In the genomic region with DNA sequence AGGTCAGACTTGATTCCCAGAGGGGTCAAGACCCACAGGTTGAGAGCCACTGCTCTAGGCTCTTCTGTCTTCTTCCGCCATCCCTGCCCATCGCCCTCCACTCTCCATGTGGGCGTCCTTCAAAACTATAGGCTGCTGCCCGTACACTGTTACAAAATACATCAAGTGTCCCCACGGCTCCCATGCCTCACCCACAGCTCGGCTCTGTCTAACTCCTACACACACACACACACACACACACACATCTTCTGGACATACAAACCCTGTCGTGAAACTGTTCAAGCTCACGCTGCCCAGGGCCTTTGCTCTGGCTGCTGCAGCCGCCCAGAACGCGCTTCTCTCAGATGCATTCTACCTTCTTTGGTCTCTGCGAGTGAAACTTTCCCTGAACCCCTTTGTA, we compare ENCODE assay signal across 16 mouse cellular contexts.
DNase-seq lines count a peak whose midpoint lies in the region; ATAC-seq and TF ChIP-seq lines count a peak whose summit lies in the region.
"Had no signal": no experiment of that assay in that cellular context is flagged by ENCODE, and none has a peak within 500 bp of the region (broad histone marks: within the 10 kb centered on the region; RNA-seq: fewer than 3 reads in every experiment).

No protein-coding gene starts in this region.

- TF ChIP-seq EP300 in liver, postnatal 0 days (IDR thresholded peaks at IDR 0.05; ENCODE audit: low read depth), result no peak
- no peak for TF ChIP-seq EP300 in stomach, postnatal 0 days (optimal IDR thresholded peaks at IDR 0.05)

- no peak overlapping the region for H3K4me2 ChIP-seq in heart, embryonic 12.5 days
- no peak overlapping the region for H3K4me2 ChIP-seq in liver, postnatal 0 days (ENCODE audit: low read depth, low read length)
- no peak overlapping the region for H3K4me2 ChIP-seq in liver, embryonic 11.5 days
- H3K4me2 ChIP-seq in stomach, embryonic 16.5 days (ENCODE audit: low read depth, low read length), result no peak overlapping the region
- no peak overlapping the region for H3K4me2 ChIP-seq in stomach, postnatal 0 days (replicated peaks; ENCODE audit: low read depth)

- intact Hi-C loops in heart, postnatal 10 days (cut with DNase I), result no loop called here

- WGBS in heart, embryonic 12.5 days, result 80% methylated on average over 12 of the region's 12 CpGs
- 78% methylated on average over 12 of the region's 12 CpGs for WGBS in liver, postnatal 0 days (ENCODE audit: insufficient replicate concordance)
- 83% methylated on average over 12 of the region's 12 CpGs for WGBS in liver, embryonic 11.5 days
- 75% methylated on average over 12 of the region's 12 CpGs for WGBS in stomach, embryonic 16.5 days
- 76% methylated on average over 12 of the region's 12 CpGs for WGBS in stomach, postnatal 0 days

- no peaks in the 10 kb centered on the region for H3K27me3 ChIP-seq in heart, embryonic 12.5 days (replicated peaks)
- no peaks in the 10 kb centered on the region for H3K27me3 ChIP-seq in liver, postnatal 0 days (ENCODE audit: insufficient read depth, low read length)
- H3K27me3 ChIP-seq in liver, embryonic 11.5 days (replicated peaks; ENCODE audit: control insufficient read depth, insufficient read depth, low read length), result no peaks in the 10 kb centered on the region
- no peaks in the 10 kb centered on the region for H3K27me3 ChIP-seq in stomach, embryonic 16.5 days (ENCODE audit: control insufficient read depth, insufficient read depth, low read length)
- H3K27me3 ChIP-seq in stomach, postnatal 0 days (ENCODE audit: control insufficient read depth, insufficient read depth, low read length), result no peaks in the 10 kb centered on the region

- H3K9ac ChIP-seq in heart, embryonic 12.5 days, result 0 out of 2 replicates have a peak overlapping the region, but pooled peaks have one; percentile 11
- no peak overlapping the region for H3K9ac ChIP-seq in liver, postnatal 0 days (replicated peaks)
- H3K9ac ChIP-seq in liver, embryonic 11.5 days (ENCODE audit: low read depth, low read length), result no peak overlapping the region
- peak overlapping the region; percentile 39; the same call in 1 of the 2 replicates for H3K9ac ChIP-seq in stomach, embryonic 16.5 days (ENCODE audit: low read length)
- H3K9ac ChIP-seq in stomach, postnatal 0 days (ENCODE audit: low read length), result no peak overlapping the region

- TF ChIP-seq CTCF in liver, postnatal 0 days (IDR thresholded peaks at IDR 0.05; ENCODE audit: low read depth), result no peak
- TF ChIP-seq CTCF in stomach, postnatal 0 days (IDR thresholded peaks at IDR 0.05; ENCODE audit: low read depth), result no peak

- H3K36me3 ChIP-seq in heart, embryonic 12.5 days, result no peaks in the 10 kb centered on the region
- no peaks in the 10 kb centered on the region for H3K36me3 ChIP-seq in liver, postnatal 0 days (replicated peaks; ENCODE audit: insufficient read depth, low read length)
- no peaks in the 10 kb centered on the region for H3K36me3 ChIP-seq in liver, embryonic 11.5 days (ENCODE audit: control insufficient read depth, insufficient read depth, low read length)
- H3K36me3 ChIP-seq in stomach, embryonic 16.5 days (ENCODE audit: control insufficient read depth, insufficient read depth, low read length), result no peaks in the 10 kb centered on the region
- H3K36me3 ChIP-seq in stomach, postnatal 0 days (ENCODE audit: control insufficient read depth, insufficient read depth, low read length), result no peaks in the 10 kb centered on the region

- H3K4me3 ChIP-seq in heart, embryonic 12.5 days, result no peak overlapping the region
- no peak overlapping the region for H3K4me3 ChIP-seq in liver, postnatal 0 days (ENCODE audit: low read depth, low read length)
- H3K4me3 ChIP-seq in liver, embryonic 11.5 days (ENCODE audit: low read depth, low read length), result no peak overlapping the region
- no peak overlapping the region for H3K4me3 ChIP-seq in stomach, embryonic 16.5 days (replicated peaks; ENCODE audit: low read length)
- H3K4me3 ChIP-seq in stomach, postnatal 0 days (ENCODE audit: low read depth, low read length), result no peak overlapping the region

- H3K4me1 ChIP-seq in heart, embryonic 12.5 days (replicated peaks), result peaks cover 43% of the 10 kb centered on the region
- H3K4me1 ChIP-seq in liver, postnatal 0 days (ENCODE audit: insufficient read depth), result peaks cover 50% of the 10 kb centered on the region
- H3K4me1 ChIP-seq in liver, embryonic 11.5 days (replicated peaks; ENCODE audit: control insufficient read depth, insufficient read depth, low read length), result peaks cover 26% of the 10 kb centered on the region
- peaks cover 26% of the 10 kb centered on the region for H3K4me1 ChIP-seq in stomach, embryonic 16.5 days (ENCODE audit: control insufficient read depth, insufficient read depth, low read length)
- no peaks in the 10 kb centered on the region; the same call in none of the 2 replicates for H3K4me1 ChIP-seq in stomach, postnatal 0 days (replicated peaks; ENCODE audit: control insufficient read depth, insufficient read depth)

- 0 out of 2 replicates have a peak overlapping the region, but pooled peaks have one; percentile 19 for H3K27ac ChIP-seq in heart, embryonic 12.5 days (ENCODE audit: poor library complexity, severe bottlenecking)
- peak overlapping the region; percentile 40; the same call in 1 of the 2 replicates for H3K27ac ChIP-seq in liver, postnatal 0 days (ENCODE audit: low read depth)
- no peak overlapping the region for H3K27ac ChIP-seq in liver, embryonic 11.5 days (ENCODE audit: low read depth, low read length)
- H3K27ac ChIP-seq in stomach, embryonic 16.5 days (ENCODE audit: low read length), result no peak overlapping the region
- no peak overlapping the region for H3K27ac ChIP-seq in stomach, postnatal 0 days (replicated peaks)

- ATAC-seq in heart, embryonic 12.5 days (ENCODE audit: insufficient number of reproducible peaks, low FRiP score), result no peak
- ATAC-seq in liver, postnatal 0 days, result no peak
- no peak for ATAC-seq in liver, embryonic 11.5 days (replicated peaks; ENCODE audit: low FRiP score)
- ATAC-seq in stomach, embryonic 16.5 days (ENCODE audit: insufficient read depth, low FRiP score), result no peak
- ATAC-seq in stomach, postnatal 0 days (ENCODE audit: low FRiP score, low TSS enrichment), result no peak
- ATAC-seq: hindbrain, embryonic 16.5 days had no signal

- no peak for DNase-seq in heart, postnatal 10 days
- DNase-seq in liver, postnatal 0 days, result no peak
- no peak for DNase-seq in liver, embryonic 11.5 days (ENCODE audit: low spot score)
- DNase-seq in stomach, postnatal 0 days (ENCODE audit: low spot score), result no peak
- DNase-seq in frontal cortex, postnatal 25 days (ENCODE audit: low spot score in 2 of 2), result no peak
- DNase-seq: adrenal gland, postnatal 25 days; B cell, adult 2 months; cerebellum, adult 11 months; cerebellum, postnatal 10 days; gastrocnemius, postnatal 10 days; kidney, postnatal 36 days; right cerebral cortex, adult 18-20 months; thymus, postnatal 4 days had no signal

- H3K9me3 ChIP-seq in heart, embryonic 12.5 days (replicated peaks), result no peaks in the 10 kb centered on the region
- no peaks in the 10 kb centered on the region for H3K9me3 ChIP-seq in liver, postnatal 0 days (ENCODE audit: low read length)
- H3K9me3 ChIP-seq in liver, embryonic 11.5 days (ENCODE audit: control insufficient read depth, low read length), result no peaks in the 10 kb centered on the region
- no peaks in the 10 kb centered on the region for H3K9me3 ChIP-seq in stomach, embryonic 16.5 days (replicated peaks; ENCODE audit: control insufficient read depth, low read length)
- H3K9me3 ChIP-seq in stomach, postnatal 0 days (ENCODE audit: control insufficient read depth, low read length), result no peaks in the 10 kb centered on the region

Comparison
In these comparisons a context has a peak if more than half of its experiments do, and no peak if none do; other contexts are left out.
1. H3K27ac ChIP-seq: peak in heart, embryonic 12.5 days (single experiment) and liver, postnatal 0 days (single experiment); none in liver, embryonic 11.5 days (single experiment), stomach, embryonic 16.5 days (single experiment) and stomach, postnatal 0 days (single experiment).
2. H3K9ac ChIP-seq: peak in heart, embryonic 12.5 days (single experiment) and stomach, embryonic 16.5 days (single experiment); none in liver, postnatal 0 days (single experiment), liver, embryonic 11.5 days (single experiment) and stomach, postnatal 0 days (single experiment).